Mouse (Mus musculus) intestine, postnatal 0 days (tissue): Measurements from ENCODE around the gene Bpifa5. TPM values are rescaled to one million over a fixed set of nuclear protein-coding genes. Genes with fewer than 3 reads are reported as not detected.
A peak's percentile ranks its signal among the peaks of the same experiment; 100 is the strongest.

Experiments used
- ATAC-seq: fragments of 200-750 bp; cut with Nextera tagmentation; 2 replicates; pipeline ENCODE4 v1.8.0; 2017; ENCODE audit warnings: mild to moderate bottlenecking, moderate TSS enrichment, moderate library complexity
- H3K27ac ChIP-seq: fragments of 300-500 bp; sonication (generic); 2 replicates; pipeline ENCODE4 v1.5.1; 2014; ENCODE audit warnings: mild to moderate bottlenecking, low read depth, low read length, moderate library complexity
- H3K27me3 ChIP-seq: fragments of 300-500 bp; sonication (generic); replicated peaks from 2 replicates; pipeline ENCODE4 v1.6.1; 2014; ENCODE audit warnings: low read length, mixed read lengths; ENCODE audit not compliant: control insufficient read depth, insufficient read depth
- H3K36me3 ChIP-seq: fragments of 300-500 bp; sonication (generic); 2 replicates; pipeline ENCODE4 v1.6.1; 2014; ENCODE audit warnings: mild to moderate bottlenecking, moderate library complexity; ENCODE audit not compliant: control insufficient read depth, insufficient read depth
- H3K4me1 ChIP-seq: fragments of 300-500 bp; sonication (generic); replicated peaks from 2 replicates; pipeline ENCODE4 v1.6.1; 2014; ENCODE audit warnings: antibody characterized with exemption, low read length, mixed read lengths; ENCODE audit not compliant: control insufficient read depth, insufficient read depth
- H3K4me2 ChIP-seq: fragments of 300-500 bp; sonication (generic); replicated peaks from 2 replicates; pipeline ENCODE4 v1.6.1; 2014; ENCODE audit warnings: low read depth, mild to moderate bottlenecking, moderate library complexity
- H3K4me3 ChIP-seq: fragments of 300-500 bp; sonication (generic); 2 replicates; pipeline ENCODE4 v1.5.1; 2014; ENCODE audit warnings: low read depth, low read length
- H3K9ac ChIP-seq: fragments of 300-500 bp; sonication (generic); 2 replicates; pipeline ENCODE4 v1.6.1; 2014; ENCODE audit warnings: mild to moderate bottlenecking, low read depth, low read length
- H3K9me3 ChIP-seq: fragments of 300-500 bp; sonication (generic); 2 replicates; pipeline ENCODE4 v1.6.1; 2016; ENCODE audit warnings: mixed run types; ENCODE audit not compliant: control insufficient read depth
- CTCF ChIP-seq: sonication (generic); IDR thresholded peaks from 2 replicates; pipeline ENCODE4 v1.5.1; 2016; ENCODE audit warnings: low read depth, mild to moderate bottlenecking, control low read depth, antibody characterized with exemption, moderate library complexity
- WGBS: fragments of 180-500 bp; shearing (Covaris S2); extraction: QIAGEN DNeasy Blood & Tissue Kit; methylation state at CpG from one replicate; pipeline ENCODE4 v1.1.7; 2014; 5-methylcytosine and 5-hydroxymethylcytosine counted together
- polyA plus RNA-seq: library from polyadenylated mRNA; unstranded; fragments of >200 nt; fragmentation: Nextera tagmentation; extraction: Ambion mirVana; gene quantifications from 2 replicates; pipeline ENCODE4 v1.2.1, GENCODE M21; 2015

Gene Bpifa5
- polyA plus RNA-seq: not detected in 2 replicates

DNA sequence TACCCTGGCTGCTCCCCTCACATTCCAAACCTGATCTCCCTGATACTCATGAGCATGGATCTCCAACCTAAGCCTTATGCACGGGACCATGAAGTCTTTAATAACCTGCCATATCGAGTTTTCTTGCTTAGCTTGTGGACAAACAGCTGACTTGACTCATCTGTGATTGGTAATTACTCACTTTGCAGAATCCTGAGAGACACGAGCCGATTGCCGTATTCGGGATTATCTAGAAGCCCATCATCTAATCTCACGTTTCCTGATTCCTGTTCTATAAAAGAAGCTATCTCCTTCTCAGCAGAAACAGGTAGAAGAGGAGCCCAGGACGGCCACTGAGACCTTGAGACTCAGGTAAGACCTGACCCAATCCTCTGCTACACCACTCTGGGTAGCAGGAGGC, at the start of gene Bpifa5:
TSS of gene Bpifa5 (plus strand) at position 301 of the 400 bp plus-strand sequence.
- WGBS: 74% methylated on average over 8 of the region's 8 CpGs
- H3K4me2 ChIP-seq: no peak within 1 kb of the TSS
- no peaks in the 10 kb centered on the region for H3K9me3 ChIP-seq
- no peaks in the 10 kb centered on the region for H3K36me3 ChIP-seq
- H3K4me1 ChIP-seq: no peaks in the 10 kb centered on the region
- H3K9ac ChIP-seq: no peak within 1 kb of the TSS
- H3K27me3 ChIP-seq: no peaks in the 10 kb centered on the region
- no peak within 1 kb of the TSS for H3K4me3 ChIP-seq
- no peak within 1 kb of the TSS for H3K27ac ChIP-seq
- TF ChIP-seq CTCF: no peak
- no peak for ATAC-seq

GRCm38 (mm10) chr2:154117381-154117780, 45.0 kb upstream of the Bpifa5 start:
- Histone ChIP-seq H3K36me3 (no peaks in the 10 kb centered on the region), H3K4me2 (no peak overlapping the region), H3K27me3 (no peaks in the 10 kb centered on the region), H3K27ac (no peak overlapping the region), H3K4me3 (no peak overlapping the region), H3K4me1 (no peaks in the 10 kb centered on the region), H3K9me3 (no peaks in the 10 kb centered on the region), H3K9ac (no peak overlapping the region)
- 81% methylated on average over 3 of the region's 3 CpGs for WGBS
- no peak for TF ChIP-seq CTCF
- no peak for ATAC-seq

- Histone ChIP-seq H3K27me3 (no peaks in the 10 kb centered on the region), H3K9me3 (no peaks in the 10 kb centered on the region), H3K9ac (no peak within 1 kb of the TSS), H3K4me2 (no peak within 1 kb of the TSS), H3K4me1 (no peaks in the 10 kb centered on the region), H3K4me3 (no peak within 1 kb of the TSS), H3K27ac (no peak within 1 kb of the TSS), H3K36me3 (no peaks in the 10 kb centered on the region)
- no peak for TF ChIP-seq CTCF
- WGBS: 50% methylated on average over 2 of the region's 2 CpGs
- no peak for ATAC-seq
Observed at GRCm38 (mm10) chr2:154130120-154130519, 32.3 kb upstream of the Bpifa5 start, which contains the start of gene Bpifa3. Bpifa3 (plus strand) TSS chr2:154130336.

DNA sequence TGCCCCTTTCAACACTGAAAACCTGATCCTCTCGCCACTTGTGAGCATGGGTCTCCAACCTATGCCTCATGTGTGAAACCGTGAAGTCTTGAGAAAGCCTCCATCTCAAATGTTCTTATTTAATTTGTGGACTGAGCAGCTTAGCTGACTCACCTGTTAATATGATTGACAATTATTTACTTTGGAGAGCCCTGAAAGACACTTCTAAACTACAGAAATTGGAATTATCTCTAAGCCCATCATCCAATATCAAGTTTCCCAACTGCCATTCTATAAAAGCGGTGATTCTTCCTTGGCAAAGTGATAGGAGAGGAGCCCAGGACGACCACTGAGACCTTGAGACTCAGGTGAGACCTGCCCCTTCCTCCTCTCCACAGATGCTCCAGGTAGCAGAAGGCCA, 19.8 kb upstream of the Bpifa5 start, which contains the start of gene Bpifa1:
TSS of gene Bpifa1 (plus strand) at position 301 of the 400 bp plus-strand sequence.
- TF ChIP-seq CTCF: no peak
- H3K9me3 ChIP-seq: no peaks in the 10 kb centered on the region
- no peak within 1 kb of the TSS for H3K27ac ChIP-seq
- H3K9ac ChIP-seq: no peak within 1 kb of the TSS
- ATAC-seq: no peak
- H3K4me1 ChIP-seq: no peaks in the 10 kb centered on the region
- no peak within 1 kb of the TSS for H3K4me2 ChIP-seq
- no peaks in the 10 kb centered on the region for H3K27me3 ChIP-seq
- WGBS: 76% methylated on average over 4 of the region's 4 CpGs
- no peaks in the 10 kb centered on the region for H3K36me3 ChIP-seq
- no peak within 1 kb of the TSS for H3K4me3 ChIP-seq

DNA sequence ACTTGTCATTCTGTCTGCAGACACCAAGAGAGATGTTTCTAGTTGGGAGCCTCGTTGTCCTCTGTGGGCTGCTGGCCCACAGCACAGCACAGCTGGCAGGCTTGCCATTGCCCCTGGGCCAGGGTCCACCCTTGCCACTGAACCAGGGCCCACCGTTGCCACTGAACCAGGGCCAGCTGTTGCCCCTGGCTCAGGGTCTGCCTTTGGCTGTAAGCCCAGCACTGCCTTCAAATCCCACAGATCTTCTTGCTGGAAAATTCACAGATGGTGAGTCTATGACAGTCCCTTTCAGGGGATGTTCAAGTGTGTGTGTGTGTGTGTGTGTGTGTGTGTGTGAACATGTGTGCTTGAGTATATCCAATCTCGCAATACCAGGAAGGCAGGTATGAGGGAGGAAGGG, 18.7 kb upstream of the Bpifa5 start:
- 53% methylated on average over 3 of the region's 3 CpGs for WGBS
- H3K4me3 ChIP-seq: no peak overlapping the region
- no peak for ATAC-seq
- no peaks in the 10 kb centered on the region for H3K36me3 ChIP-seq
- no peak for TF ChIP-seq CTCF
- H3K9ac ChIP-seq: no peak overlapping the region
- H3K27me3 ChIP-seq: no peaks in the 10 kb centered on the region
- no peak overlapping the region for H3K4me2 ChIP-seq
- no peaks in the 10 kb centered on the region for H3K9me3 ChIP-seq
- no peaks in the 10 kb centered on the region for H3K4me1 ChIP-seq
- no peak overlapping the region for H3K27ac ChIP-seq

DNA sequence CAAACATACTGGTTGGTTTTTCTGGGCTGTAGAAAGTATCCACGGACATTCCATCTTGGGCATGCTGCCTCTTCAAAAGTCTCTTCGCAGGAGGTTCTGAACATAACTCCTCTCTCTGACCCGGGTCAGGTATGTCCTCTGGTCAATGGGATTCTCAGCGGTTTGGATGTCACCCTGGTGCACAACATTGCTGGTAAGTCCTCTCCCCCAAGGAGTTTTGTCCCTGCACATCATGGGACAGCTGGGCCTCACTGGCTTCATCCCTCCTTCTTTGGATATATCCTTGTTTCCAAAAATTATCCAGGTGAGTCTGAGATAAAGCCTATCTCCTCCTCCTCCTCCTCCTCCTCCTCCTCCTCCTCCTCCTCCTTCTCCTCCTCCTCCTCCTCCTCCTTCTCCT, 14.9 kb upstream of the Bpifa5 start:
- no peak for TF ChIP-seq CTCF
- no peak for ATAC-seq
- H3K4me3 ChIP-seq: no peak overlapping the region
- H3K27ac ChIP-seq: no peak overlapping the region
- WGBS: 77% methylated on average over 4 of the region's 4 CpGs
- H3K9me3 ChIP-seq: no peaks in the 10 kb centered on the region
- H3K4me2 ChIP-seq: no peak overlapping the region
- no peaks in the 10 kb centered on the region for H3K27me3 ChIP-seq
- no peaks in the 10 kb centered on the region for H3K4me1 ChIP-seq
- no peak overlapping the region for H3K9ac ChIP-seq
- H3K36me3 ChIP-seq: no peaks in the 10 kb centered on the region

DNA sequence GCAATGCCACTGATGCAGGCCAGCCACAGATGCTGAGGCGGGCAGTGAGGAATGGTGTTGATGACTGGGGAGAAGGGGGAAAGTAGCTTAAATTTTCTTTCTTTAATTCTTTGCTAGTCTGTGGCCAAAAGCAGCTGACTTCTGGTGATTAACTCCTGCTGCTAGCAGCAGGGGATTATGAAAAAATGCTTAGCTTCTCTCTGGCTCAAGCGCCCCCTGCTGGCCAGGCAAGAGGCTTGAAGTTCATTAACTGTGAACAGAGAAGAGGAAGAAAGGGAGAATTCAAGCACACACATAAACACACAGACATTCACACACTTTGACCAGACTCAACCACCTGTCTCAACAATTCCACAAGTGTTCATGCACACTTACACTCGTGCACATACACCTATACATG, 4.0 kb upstream of the Bpifa5 start:
- H3K27ac ChIP-seq: no peak overlapping the region
- H3K27me3 ChIP-seq: no peaks in the 10 kb centered on the region
- no peaks in the 10 kb centered on the region for H3K4me1 ChIP-seq
- no peaks in the 10 kb centered on the region for H3K9me3 ChIP-seq
- no peak overlapping the region for H3K9ac ChIP-seq
- no peak overlapping the region for H3K4me2 ChIP-seq
- 35% methylated on average over 3 of the region's 3 CpGs for WGBS
- no peak overlapping the region for H3K4me3 ChIP-seq
- ATAC-seq: no peak
- TF ChIP-seq CTCF: peak; percentile 72
- no peaks in the 10 kb centered on the region for H3K36me3 ChIP-seq
